Mouse (Mus musculus) embryonic fibroblast, embryonic 13.5 days (primary cell): Measurements from ENCODE around the gene Pik3c2b.

Experiments used
- CTCF ChIP-seq: IDR thresholded peaks from 2 replicates; pipeline ENCODE4 v1.5.1; 2011; ENCODE audit warnings: mild to moderate bottlenecking, control low read depth, low read length, moderate library complexity, borderline replicate concordance; ENCODE audit not compliant: insufficient read depth
- POLR2A ChIP-seq: IDR thresholded peaks from 2 replicates; pipeline ENCODE4 v1.6.1; 2011; ENCODE audit warnings: low read depth, mild to moderate bottlenecking, control low read depth, low read length, moderate library complexity

GRCm38 (mm10) chr1:133068268-133068667 lies 22.8 kb downstream of the Pik3c2b start:
- no peak for TF ChIP-seq CTCF
- TF ChIP-seq POLR2A: no peak
